Comparison of ENCODE assay signal across 10 mouse cellular contexts in the genomic region with DNA sequence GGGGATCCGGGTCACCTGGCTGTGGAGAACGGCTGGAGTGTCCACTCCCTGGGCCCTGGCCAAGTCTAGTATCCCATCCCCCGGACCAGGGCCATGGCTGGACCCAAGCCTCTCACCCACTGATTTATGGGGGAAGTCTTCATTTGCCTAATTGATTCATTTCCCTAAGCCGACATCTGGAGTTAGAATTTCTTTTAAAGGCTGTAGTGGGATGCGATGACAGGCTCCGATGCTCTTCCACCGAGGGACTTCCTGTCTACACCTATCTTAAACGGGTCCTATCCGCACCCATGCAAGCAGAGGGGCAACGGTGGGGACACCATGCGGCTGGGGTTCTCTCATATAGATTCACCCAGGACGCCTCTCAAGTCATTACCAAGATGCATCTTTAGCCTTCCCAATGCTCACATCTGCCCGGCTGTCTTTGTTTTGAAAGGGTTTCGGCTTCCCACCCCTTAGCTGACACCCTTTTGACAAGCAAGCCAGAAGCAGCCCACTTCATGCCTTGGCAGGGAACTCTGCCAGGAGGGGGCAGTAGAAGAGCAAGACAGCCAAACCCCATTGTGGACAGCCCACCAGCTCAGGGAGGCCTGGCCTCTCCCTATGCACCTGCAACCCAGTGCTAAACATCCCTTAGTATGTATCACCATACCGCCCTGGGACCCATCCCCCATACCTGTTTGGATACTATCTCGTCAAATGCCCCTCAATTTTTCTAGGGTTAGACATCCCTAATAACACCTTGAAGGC.
A peak's percentile ranks its signal among the peaks of the same experiment; 100 is the strongest.
DNase-seq lines count a peak whose midpoint lies in the region; ATAC-seq and TF ChIP-seq lines count a peak whose summit lies in the region.
"Had no signal": no experiment of that assay in that cellular context is flagged by ENCODE, and none has a peak within 500 bp of the region (broad histone marks: within the 10 kb centered on the region; RNA-seq: fewer than 3 reads in every experiment).

No protein-coding gene starts in this region.

- H3K9me3 ChIP-seq in forebrain, embryonic 10.5 days = no peaks in the 10 kb centered on the region
- no peaks in the 10 kb centered on the region for H3K9me3 ChIP-seq in kidney, embryonic 14.5 days (ENCODE audit: control insufficient read depth, low read length)
- no peaks in the 10 kb centered on the region for H3K9me3 ChIP-seq in limb, embryonic 13.5 days
- no peaks in the 10 kb centered on the region for H3K9me3 ChIP-seq in neural tube, embryonic 13.5 days
- H3K9me3 ChIP-seq: heart, embryonic 15.5 days had no signal

- peak; percentile 78 for ATAC-seq in kidney, embryonic 14.5 days (ENCODE audit: low FRiP score, low TSS enrichment)
- ATAC-seq in limb, embryonic 13.5 days (ENCODE audit: low FRiP score, low read depth) = no peak
- peak; percentile 64 for ATAC-seq in neural tube, embryonic 13.5 days (ENCODE audit: low read depth)

- no peak overlapping the region for H3K9ac ChIP-seq in heart, adult 2 months (ENCODE audit: low read depth, low read length)
- H3K9ac ChIP-seq in kidney, embryonic 14.5 days (ENCODE audit: low read depth, low read length) = no peak overlapping the region
- H3K9ac ChIP-seq in limb, embryonic 13.5 days = no peak overlapping the region
- no peak overlapping the region for H3K9ac ChIP-seq in neural tube, embryonic 13.5 days
- H3K9ac ChIP-seq: heart, embryonic 15.5 days had no signal

- TF ChIP-seq EP300 in heart, adult 2 months (IDR thresholded peaks at IDR 0.05; ENCODE audit: insufficient read depth, low read depth, low read length) = no peak

- H3K79me2 ChIP-seq in heart, adult 2 months (replicated peaks; ENCODE audit: control insufficient read depth, insufficient read depth, low read length) = 0 out of 2 replicates have a peak, but pooled peaks cover 2% of the 10 kb centered on the region

- WGBS in heart, adult 2 months = 33% methylated on average over 16 of the region's 16 CpGs
- 52% methylated on average over 16 of the region's 16 CpGs for WGBS in forebrain, embryonic 10.5 days
- 20% methylated on average over 16 of the region's 16 CpGs for WGBS in kidney, embryonic 14.5 days
- 15% methylated on average over 16 of the region's 16 CpGs for WGBS in limb, embryonic 13.5 days
- 17% methylated on average over 16 of the region's 16 CpGs for WGBS in neural tube, embryonic 13.5 days

- peak; percentile 22 to 23 for DNase-seq in heart, adult 2 months
- DNase-seq in heart, adult 9 months (ENCODE audit: low spot score in 2 of 2) = no peak
- DNase-seq in adrenal gland, adult 2 months = peak; percentile 37
- peak; percentile 66 for DNase-seq in forebrain, embryonic 10.5 days (ENCODE audit: extremely low spot score, low spot score)
- DNase-seq in thymus, postnatal 4 days = peak; percentile 97

- no peaks in the 10 kb centered on the region for H3K4me1 ChIP-seq in heart, adult 2 months (ENCODE audit: control insufficient read depth, insufficient read depth, low read length)
- peaks cover 50% of the 10 kb centered on the region for H3K4me1 ChIP-seq in forebrain, embryonic 10.5 days
- H3K4me1 ChIP-seq in kidney, embryonic 14.5 days (ENCODE audit: control insufficient read depth, insufficient read depth, low read length) = peaks cover 9% of the 10 kb centered on the region; the same call in 1 of the 2 replicates
- peaks cover 20% of the 10 kb centered on the region for H3K4me1 ChIP-seq in limb, embryonic 13.5 days
- H3K4me1 ChIP-seq in neural tube, embryonic 13.5 days (replicated peaks) = peaks cover 47% of the 10 kb centered on the region
- H3K4me1 ChIP-seq: heart, embryonic 15.5 days had no signal

- TF ChIP-seq CTCF in heart, adult 2 months (IDR thresholded peaks at IDR 0.05) = peak; percentile 56

- no peaks in the 10 kb centered on the region for H3K27me3 ChIP-seq in heart, adult 2 months (ENCODE audit: control insufficient read depth, insufficient read depth, low read length)
- H3K27me3 ChIP-seq in forebrain, embryonic 10.5 days (ENCODE audit: poor library complexity, severe bottlenecking) = no peaks in the 10 kb centered on the region
- no peaks in the 10 kb centered on the region for H3K27me3 ChIP-seq in kidney, embryonic 14.5 days (ENCODE audit: control insufficient read depth, insufficient read depth, low read length)
- peaks cover 30% of the 10 kb centered on the region for H3K27me3 ChIP-seq in limb, embryonic 13.5 days
- H3K27me3 ChIP-seq in neural tube, embryonic 13.5 days = peaks cover 5% of the 10 kb centered on the region; the same call in 1 of the 2 replicates
- H3K27me3 ChIP-seq: heart, embryonic 15.5 days had no signal

- no peak overlapping the region for H3K27ac ChIP-seq in heart, adult 2 months
- H3K27ac ChIP-seq in forebrain, embryonic 10.5 days = 0 out of 2 replicates have a peak overlapping the region, but pooled peaks have one; percentile 40
- H3K27ac ChIP-seq in kidney, embryonic 14.5 days (ENCODE audit: low read depth, low read length) = no peak overlapping the region
- no peak overlapping the region for H3K27ac ChIP-seq in limb, embryonic 13.5 days
- H3K27ac ChIP-seq in neural tube, embryonic 13.5 days (replicated peaks) = peak overlapping the region; percentile 87
- H3K27ac ChIP-seq: heart, embryonic 15.5 days had no signal

- H3K4me2 ChIP-seq in kidney, embryonic 14.5 days (replicated peaks; ENCODE audit: low read depth, low read length) = 0 out of 2 replicates have a peak overlapping the region, but pooled peaks have one; percentile 2
- peak overlapping the region; percentile 42 for H3K4me2 ChIP-seq in limb, embryonic 13.5 days (replicated peaks)
- peak overlapping the region; percentile 41 for H3K4me2 ChIP-seq in neural tube, embryonic 13.5 days
- H3K4me2 ChIP-seq: heart, embryonic 15.5 days had no signal

- no peak for TF ChIP-seq POLR2A in heart, adult 2 months (IDR thresholded peaks at IDR 0.05; ENCODE audit: insufficient read depth, low read depth, low read length)

- no peaks in the 10 kb centered on the region for H3K36me3 ChIP-seq in heart, adult 2 months (ENCODE audit: control insufficient read depth, insufficient read depth, low read length)
- H3K36me3 ChIP-seq in forebrain, embryonic 10.5 days (replicated peaks) = no peaks in the 10 kb centered on the region
- no peaks in the 10 kb centered on the region for H3K36me3 ChIP-seq in kidney, embryonic 14.5 days (ENCODE audit: control insufficient read depth, insufficient read depth, low read length)
- H3K36me3 ChIP-seq in limb, embryonic 13.5 days = no peaks in the 10 kb centered on the region
- H3K36me3 ChIP-seq in neural tube, embryonic 13.5 days = no peaks in the 10 kb centered on the region
- H3K36me3 ChIP-seq: G1E; heart, embryonic 15.5 days had no signal

- no peak overlapping the region for H3K4me3 ChIP-seq in heart, adult 2 months
- no peak overlapping the region for H3K4me3 ChIP-seq in forebrain, embryonic 10.5 days
- H3K4me3 ChIP-seq in kidney, embryonic 14.5 days (ENCODE audit: low read length) = no peak overlapping the region
- no peak overlapping the region for H3K4me3 ChIP-seq in limb, embryonic 13.5 days
- no peak overlapping the region for H3K4me3 ChIP-seq in neural tube, embryonic 13.5 days
- H3K4me3 ChIP-seq: heart, embryonic 15.5 days had no signal

- intact Hi-C loops in heart, adult 2 months (cut with DNase I) = loop anchor here (2.0 kb wide), 1 partner anchor 913 kb away; no protein-coding TSS in a partner anchor

Comparison
In these comparisons a context has a peak if more than half of its experiments do, and no peak if none do; other contexts are left out.
1. DNase-seq: peak in heart, adult 2 months (2 of 2), adrenal gland, adult 2 months (single experiment), forebrain, embryonic 10.5 days (single experiment) and thymus, postnatal 4 days (single experiment); none in heart, adult 9 months (0 of 2).
2. H3K27ac ChIP-seq: peak in forebrain, embryonic 10.5 days (single experiment) and neural tube, embryonic 13.5 days (single experiment); none in heart, adult 2 months (single experiment), kidney, embryonic 14.5 days (single experiment) and limb, embryonic 13.5 days (single experiment).
3. Peak in every context shown above with its lines, with median percentiles within 50 percentile points of each other: H3K4me2 ChIP-seq.